Mouse (Mus musculus): ENCODE data around the gene Slc11a1.

DNA sequence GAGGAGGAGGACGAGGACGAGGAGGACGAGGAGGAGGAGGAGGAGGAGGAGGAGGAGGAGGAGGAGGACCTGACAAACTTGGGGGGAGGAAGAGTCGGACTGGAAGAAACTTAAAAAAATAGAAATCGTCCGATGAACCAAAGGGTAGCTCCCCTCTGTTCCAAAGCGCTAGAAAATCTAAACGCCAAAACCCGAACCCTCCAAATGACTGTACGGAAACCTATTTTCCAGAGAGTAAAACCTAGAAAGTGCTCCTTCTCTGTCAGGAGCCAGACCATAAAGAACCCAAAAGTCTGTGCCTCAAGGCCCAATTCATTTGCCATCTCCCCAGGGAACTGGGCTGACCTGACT is 11.3 kb downstream of the Slc11a1 start:
- TF ChIP-seq CTCF (IDR thresholded peaks at IDR 0.05; ENCODE audit: borderline replicate concordance, insufficient read depth, low read depth, low read length) (no peak), POLR2A (IDR thresholded peaks at IDR 0.05; ENCODE audit: borderline replicate concordance, insufficient read depth, low read length) (no peak)
